Mouse (Mus musculus) limb, embryonic 15.5 days (tissue): Measurements from ENCODE around the gene Mthfd2. TPM values are rescaled to one million over a fixed set of nuclear protein-coding genes. Genes with fewer than 3 reads are reported as not detected.

Experiments used
- ATAC-seq: fragments of 200-750 bp; cut with Nextera tagmentation; 2 replicates; pipeline ENCODE4 v1.8.0; 2017; ENCODE audit warnings: low read depth, moderate TSS enrichment; ENCODE audit not compliant: insufficient number of reproducible peaks, low FRiP score, low TSS enrichment
- H3K27ac ChIP-seq: fragments of 300-500 bp; sonication (generic); 2 replicates; pipeline ENCODE4 v1.5.1; 2015; ENCODE audit warnings: moderate library complexity, mild to moderate bottlenecking, inconsistent platforms
- H3K27me3 ChIP-seq: fragments of 300-500 bp; sonication (generic); 2 replicates; pipeline ENCODE4 v1.6.1; 2015; ENCODE audit warnings: inconsistent platforms
- H3K36me3 ChIP-seq: fragments of 300-500 bp; sonication (generic); 2 replicates; pipeline ENCODE4 v1.6.1; 2015; ENCODE audit warnings: inconsistent platforms
- H3K4me1 ChIP-seq: fragments of 300-500 bp; sonication (generic); 2 replicates; pipeline ENCODE4 v1.6.1; 2015; ENCODE audit warnings: inconsistent platforms
- H3K4me2 ChIP-seq: fragments of 300-500 bp; sonication (generic); 2 replicates; pipeline ENCODE4 v1.6.1; 2015; ENCODE audit warnings: mild to moderate bottlenecking, inconsistent platforms
- H3K4me3 ChIP-seq: fragments of 300-500 bp; sonication (generic); 2 replicates; pipeline ENCODE4 v1.5.1; 2015; ENCODE audit warnings: mild to moderate bottlenecking, inconsistent platforms
- H3K9ac ChIP-seq: fragments of 300-500 bp; sonication (generic); 2 replicates; pipeline ENCODE4 v1.6.1; 2015; ENCODE audit warnings: inconsistent platforms
- H3K9me3 ChIP-seq: fragments of 300-500 bp; sonication (generic); 2 replicates; pipeline ENCODE4 v1.6.1; 2016; ENCODE audit warnings: inconsistent platforms
- WGBS: fragments of 180-500 bp; shearing (Covaris S2); methylation state at CpG from one replicate; pipeline ENCODE4 v1.1.7; 2015; 5-methylcytosine and 5-hydroxymethylcytosine counted together
- polyA plus RNA-seq: library from polyadenylated mRNA; unstranded; fragments of >200 nt; fragmentation: Nextera tagmentation; extraction: Ambion mirVana; gene quantifications from 2 replicates; pipeline ENCODE4 v1.2.1, GENCODE M21; 2015

Mthfd2 gene
- polyA plus RNA-seq, 1 experiment from 2014 or later, result 31.1 TPM

- ATAC-seq, result no peak
- Histone ChIP-seq H3K4me2 (no peak overlapping the region), H3K9me3 (no peaks in the 10 kb centered on the region), H3K4me1 (peaks cover 7% of the 10 kb centered on the region), H3K36me3 (peaks cover 1% of the 10 kb centered on the region; the same call in 1 of the 2 replicates), H3K27me3 (no peaks in the 10 kb centered on the region), H3K27ac (no peak overlapping the region), H3K4me3 (no peak overlapping the region), H3K9ac (no peak overlapping the region)
- 69% methylated on average over 8 of the region's 8 CpGs for WGBS
These were observed 1.9 kb downstream of the Mthfd2 start for GRCm38 (mm10) chr6:83323652-83324419.

DNA sequence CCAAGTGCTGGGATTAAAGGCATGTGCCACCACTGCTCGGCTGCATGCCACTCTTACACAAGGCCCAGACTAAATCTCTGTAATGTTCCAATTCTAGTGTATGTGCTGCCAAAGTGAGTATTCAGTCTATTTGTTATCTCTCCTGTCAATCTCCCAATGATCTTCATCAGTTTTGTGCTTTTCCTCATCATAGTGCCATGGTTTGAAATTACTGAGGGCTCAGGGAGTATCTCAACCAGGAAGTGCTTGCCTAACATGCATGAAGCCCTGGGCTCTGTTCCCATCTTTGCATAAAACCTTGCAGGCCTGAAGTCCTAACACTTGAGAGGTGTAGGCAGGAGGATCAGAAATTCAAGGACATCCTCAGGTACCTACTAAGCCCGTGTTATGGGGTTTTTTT is 2.9 kb downstream of the Mthfd2 start:
- no peak overlapping the region for H3K4me2 ChIP-seq
- no peak overlapping the region for H3K27ac ChIP-seq
- 58% methylated on average over 2 of the region's 2 CpGs for WGBS
- peaks cover 7% of the 10 kb centered on the region for H3K4me1 ChIP-seq
- H3K4me3 ChIP-seq, result no peak overlapping the region
- H3K9ac ChIP-seq, result no peak overlapping the region
- ATAC-seq, result no peak
- no peaks in the 10 kb centered on the region for H3K36me3 ChIP-seq
- no peaks in the 10 kb centered on the region for H3K9me3 ChIP-seq
- H3K27me3 ChIP-seq, result no peaks in the 10 kb centered on the region

GRCm38 (mm10) chr6:83321927-83322326 is 3.8 kb downstream of the Mthfd2 start:
- H3K4me2 ChIP-seq, result no peak overlapping the region
- no peak overlapping the region for H3K4me3 ChIP-seq
- H3K4me1 ChIP-seq, result peaks cover 6% of the 10 kb centered on the region
- no peak overlapping the region for H3K27ac ChIP-seq
- 25% methylated on average over 1 of the region's 1 CpGs for WGBS
- H3K27me3 ChIP-seq, result no peaks in the 10 kb centered on the region
- ATAC-seq, result no peak
- no peak overlapping the region for H3K9ac ChIP-seq
- no peaks in the 10 kb centered on the region for H3K9me3 ChIP-seq
- H3K36me3 ChIP-seq, result no peaks in the 10 kb centered on the region

GRCm38 (mm10) chr6:83317108-83317741 is 8.5 kb downstream of the Mthfd2 start:
- peak; percentile 96 for ATAC-seq
- Histone ChIP-seq H3K36me3 (0 out of 2 replicates have a peak, but pooled peaks cover 4% of the 10 kb centered on the region), H3K4me1 (peaks cover 13% of the 10 kb centered on the region), H3K9ac (peak overlapping the region; percentile 64), H3K27me3 (no peaks in the 10 kb centered on the region), H3K27ac (peak overlapping the region; percentile 64; the same call in 1 of the 2 replicates), H3K4me2 (peak overlapping the region; percentile 88), H3K9me3 (no peaks in the 10 kb centered on the region), H3K4me3 (peak overlapping the region; percentile 83)
- under 1% methylated on average over 52 of the region's 52 CpGs for WGBS

GRCm38 (mm10) chr6:83316022-83316421 is 9.7 kb downstream of the Mthfd2 start:
- H3K9ac ChIP-seq, result no peak overlapping the region
- WGBS, result 3% methylated on average over 10 of the region's 10 CpGs
- H3K4me1 ChIP-seq, result peaks cover 13% of the 10 kb centered on the region
- peak overlapping the region; percentile 88 for H3K4me2 ChIP-seq
- H3K9me3 ChIP-seq, result no peaks in the 10 kb centered on the region
- no peak for ATAC-seq
- peaks cover 9% of the 10 kb centered on the region for H3K36me3 ChIP-seq
- peak overlapping the region; percentile 83 for H3K4me3 ChIP-seq
- no peak overlapping the region for H3K27ac ChIP-seq
- H3K27me3 ChIP-seq, result no peaks in the 10 kb centered on the region

GRCm38 (mm10) chr6:83315293-83315692 is 10.4 kb downstream of the Mthfd2 start:
- ATAC-seq, result no peak
- Histone ChIP-seq H3K4me2 (no peak overlapping the region), H3K4me1 (peaks cover 13% of the 10 kb centered on the region), H3K9me3 (no peaks in the 10 kb centered on the region), H3K4me3 (no peak overlapping the region), H3K9ac (no peak overlapping the region), H3K27me3 (no peaks in the 10 kb centered on the region), H3K36me3 (peaks cover 16% of the 10 kb centered on the region), H3K27ac (no peak overlapping the region)

DNA sequence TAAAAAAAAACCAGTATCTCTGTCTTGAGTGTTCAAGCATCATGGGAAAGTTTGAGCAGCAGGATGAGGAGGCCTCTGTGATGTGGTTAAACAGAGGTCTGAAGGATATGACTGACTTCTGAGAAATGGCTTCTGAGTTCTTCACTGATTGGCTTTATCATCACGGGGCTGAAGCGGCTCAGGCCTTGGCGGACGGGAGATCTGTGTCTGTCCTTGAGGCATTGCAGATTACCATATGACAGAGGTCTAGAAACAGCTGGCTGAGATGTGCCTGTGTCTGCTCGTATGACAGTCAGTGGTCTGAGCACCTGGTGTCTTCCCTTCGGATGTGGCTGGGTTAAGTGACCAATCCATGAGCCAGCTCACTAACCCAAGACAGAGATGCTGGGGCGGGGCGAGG is 13.2 kb downstream of the Mthfd2 start:
- Histone ChIP-seq H3K9ac (no peak overlapping the region), H3K27me3 (no peaks in the 10 kb centered on the region), H3K4me1 (peaks cover 13% of the 10 kb centered on the region), H3K4me2 (no peak overlapping the region), H3K36me3 (peaks cover 33% of the 10 kb centered on the region), H3K4me3 (no peak overlapping the region), H3K27ac (no peak overlapping the region), H3K9me3 (no peaks in the 10 kb centered on the region)
- 87% methylated on average over 8 of the region's 8 CpGs for WGBS
- no peak for ATAC-seq

DNA sequence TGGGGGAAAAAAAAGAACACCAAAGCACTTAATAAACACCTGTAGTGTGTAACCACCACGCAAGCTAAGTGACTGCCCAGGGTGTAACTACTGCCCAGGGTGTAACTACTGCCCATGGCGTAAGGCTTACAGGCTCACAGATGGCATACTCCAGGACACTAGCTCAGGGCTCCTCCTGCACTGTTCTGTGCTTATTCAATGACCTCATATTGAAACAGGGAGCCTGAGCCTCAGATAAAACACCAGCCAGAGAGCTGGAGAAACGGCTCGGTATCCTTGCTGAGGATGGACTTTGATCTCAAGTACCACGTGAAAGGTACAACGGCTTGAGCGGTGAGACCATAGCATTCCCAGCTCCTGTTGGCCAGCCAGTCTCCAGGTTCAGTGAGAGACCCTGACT is 13.7 kb downstream of the Mthfd2 start:
- 93% methylated on average over 7 of the region's 7 CpGs for WGBS
- Histone ChIP-seq H3K36me3 (peaks cover 38% of the 10 kb centered on the region), H3K4me3 (no peak overlapping the region), H3K27me3 (no peaks in the 10 kb centered on the region), H3K9ac (no peak overlapping the region), H3K4me1 (peaks cover 13% of the 10 kb centered on the region), H3K4me2 (no peak overlapping the region), H3K27ac (no peak overlapping the region), H3K9me3 (no peaks in the 10 kb centered on the region)
- no peak for ATAC-seq

GRCm38 (mm10) chr6:83311206-83311605 is 14.5 kb downstream of the Mthfd2 start:
- Histone ChIP-seq H3K27me3 (no peaks in the 10 kb centered on the region), H3K27ac (no peak overlapping the region), H3K4me1 (peaks cover 5% of the 10 kb centered on the region; the same call in 1 of the 2 replicates), H3K36me3 (peaks cover 46% of the 10 kb centered on the region), H3K4me3 (no peak overlapping the region), H3K4me2 (no peak overlapping the region), H3K9me3 (no peaks in the 10 kb centered on the region), H3K9ac (no peak overlapping the region)
- ATAC-seq, result no peak
- WGBS, result 91% methylated on average over 11 of the region's 11 CpGs

DNA sequence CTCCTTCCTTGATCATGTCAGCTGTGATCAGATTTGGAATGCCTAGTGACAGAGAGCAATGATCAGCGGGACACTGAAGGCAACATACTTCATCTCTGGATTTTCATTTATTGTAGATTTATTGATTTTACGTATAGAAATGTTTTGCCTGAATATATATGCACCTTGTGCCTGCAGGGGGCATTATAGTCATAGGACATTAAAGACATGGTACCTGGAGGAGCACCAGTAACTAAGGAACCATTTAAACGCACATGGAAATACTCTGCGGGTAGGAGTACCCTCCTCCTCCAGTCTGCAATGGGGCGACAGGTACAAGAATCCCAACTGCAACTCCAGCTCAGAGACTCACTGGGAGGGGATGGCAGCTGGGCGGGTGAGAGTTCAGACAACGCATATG is 16.7 kb downstream of the Mthfd2 start:
- no peaks in the 10 kb centered on the region for H3K27me3 ChIP-seq
- ATAC-seq, result no peak
- peaks cover 62% of the 10 kb centered on the region for H3K36me3 ChIP-seq
- H3K4me1 ChIP-seq, result no peaks in the 10 kb centered on the region
- H3K4me2 ChIP-seq, result no peak overlapping the region
- H3K27ac ChIP-seq, result no peak overlapping the region
- no peaks in the 10 kb centered on the region for H3K9me3 ChIP-seq
- H3K9ac ChIP-seq, result no peak overlapping the region
- 84% methylated on average over 7 of the region's 7 CpGs for WGBS
- no peak overlapping the region for H3K4me3 ChIP-seq

DNA sequence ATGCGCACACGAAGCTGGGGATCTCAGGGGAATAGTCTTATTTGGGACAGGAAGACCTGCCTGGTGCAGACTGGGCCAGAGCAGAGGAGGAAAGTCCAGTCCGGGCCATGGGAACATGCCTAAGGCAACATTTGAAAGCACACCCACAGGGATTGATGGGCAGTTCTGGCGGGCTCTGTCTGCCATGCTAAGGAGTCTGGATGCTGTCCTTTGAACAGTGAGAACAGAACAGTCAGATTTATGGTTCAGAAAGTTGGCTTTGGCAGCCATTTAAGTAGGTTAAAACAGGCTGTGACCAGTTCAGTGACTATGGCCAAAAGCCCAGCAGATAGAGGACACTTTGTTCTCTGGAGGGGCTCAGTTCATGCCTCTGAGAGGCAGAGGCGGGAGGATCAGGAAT is 23.4 kb downstream of the Mthfd2 start:
- ATAC-seq, result no peak
- 0 out of 2 replicates have a peak, but pooled peaks cover 2% of the 10 kb centered on the region for H3K4me1 ChIP-seq
- H3K36me3 ChIP-seq, result peaks cover 27% of the 10 kb centered on the region
- no peaks in the 10 kb centered on the region for H3K27me3 ChIP-seq
- 51% methylated on average over 5 of the region's 5 CpGs for WGBS
- H3K27ac ChIP-seq, result no peak overlapping the region
- no peak overlapping the region for H3K9ac ChIP-seq
- no peaks in the 10 kb centered on the region for H3K9me3 ChIP-seq
- no peak overlapping the region for H3K4me3 ChIP-seq
- no peak overlapping the region for H3K4me2 ChIP-seq

DNA sequence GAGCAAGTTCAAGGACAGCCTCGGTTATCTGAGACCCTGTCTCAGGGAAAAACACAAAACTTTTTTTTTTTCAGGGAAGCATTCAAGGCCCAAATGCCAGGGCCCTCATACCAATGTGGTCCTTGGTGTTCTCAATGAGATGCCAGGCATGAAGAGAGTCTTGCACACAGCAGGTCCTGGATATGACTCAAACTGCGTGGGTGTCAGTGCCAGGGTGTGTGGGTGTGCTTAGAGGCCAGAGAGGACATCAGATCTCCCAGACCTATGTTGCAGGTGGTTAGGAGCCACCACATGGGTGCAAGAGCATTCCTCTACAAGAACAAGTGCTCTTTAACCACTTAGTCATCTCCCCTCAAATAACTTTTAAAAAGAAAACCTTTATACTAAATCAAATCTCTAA is 24.4 kb downstream of the Mthfd2 start:
- Histone ChIP-seq H3K4me3 (no peak overlapping the region), H3K36me3 (peaks cover 18% of the 10 kb centered on the region; the same call in 1 of the 2 replicates), H3K4me1 (0 out of 2 replicates have a peak, but pooled peaks cover 2% of the 10 kb centered on the region), H3K9me3 (no peaks in the 10 kb centered on the region), H3K4me2 (no peak overlapping the region), H3K27ac (no peak overlapping the region), H3K9ac (no peak overlapping the region), H3K27me3 (no peaks in the 10 kb centered on the region)
- no peak for ATAC-seq
- WGBS, result 84% methylated on average over 2 of the region's 2 CpGs
